Mouse (Mus musculus) common myeloid progenitor, adult 5-6 weeks (primary cell): ENCODE data around the gene Tyk2. TPM values are rescaled to one million over a fixed set of nuclear protein-coding genes. Genes with fewer than 3 reads are reported as not detected.

ENCODE experiments used
- ATAC-seq: replicated peaks from 2 replicates; pipeline ENCODE4 v1.8.0; 2016; ENCODE audit warnings: low read depth, mild to moderate bottlenecking, moderate TSS enrichment, inconsistent platforms; ENCODE audit not compliant: poor library complexity, severe bottlenecking
- total RNA-seq: library from RNA; stranded (forward); fragments of 200-1000, 187-1606 nt; gene quantifications from 2 replicates; pipeline ENCODE4 v1.2.3, GENCODE M21; 2017

The Tyk2 gene
- total RNA-seq, 1 experiment from 2014 or later: 13.8 TPM

DNA sequence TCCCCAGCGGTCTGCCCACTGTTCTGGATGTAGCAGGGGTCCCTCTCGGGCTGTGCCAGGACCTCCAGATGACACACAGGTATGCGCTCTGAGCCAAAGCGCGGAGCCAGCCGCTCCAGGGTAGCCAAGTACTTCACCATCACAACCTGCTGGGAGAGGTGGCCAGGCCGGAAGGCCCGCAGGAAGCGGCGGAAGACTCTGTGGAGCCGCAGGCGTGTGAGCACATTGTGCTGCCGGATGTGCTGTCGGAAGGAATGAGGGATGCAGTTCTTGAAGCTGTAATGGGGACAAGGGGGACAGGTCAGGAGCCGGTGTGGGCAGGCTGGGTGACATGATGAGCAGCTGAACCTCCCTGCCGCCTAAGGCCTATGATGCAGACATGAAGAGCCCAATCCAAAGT is 9.6 kb downstream of the Tyk2 start:
- no peak for ATAC-seq

DNA sequence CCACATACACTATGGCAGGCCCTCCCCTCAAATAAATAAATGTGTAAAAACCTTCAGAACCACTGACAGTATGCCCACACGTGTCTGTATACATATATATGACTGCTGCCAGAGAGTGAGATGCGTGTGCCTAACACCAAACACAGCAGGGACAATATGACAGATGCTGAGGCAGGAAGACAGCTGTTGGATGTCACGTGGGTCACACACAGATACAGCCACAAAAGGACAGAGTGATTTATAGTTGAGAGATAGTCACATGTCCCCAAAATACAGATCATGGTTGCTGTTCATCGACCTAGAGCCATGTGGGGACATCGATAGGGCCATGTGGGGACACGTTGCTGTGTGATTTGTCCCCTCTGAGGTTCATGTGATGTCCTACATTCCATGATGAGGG is 14.0 kb downstream of the Tyk2 start:
- no peak for ATAC-seq

DNA sequence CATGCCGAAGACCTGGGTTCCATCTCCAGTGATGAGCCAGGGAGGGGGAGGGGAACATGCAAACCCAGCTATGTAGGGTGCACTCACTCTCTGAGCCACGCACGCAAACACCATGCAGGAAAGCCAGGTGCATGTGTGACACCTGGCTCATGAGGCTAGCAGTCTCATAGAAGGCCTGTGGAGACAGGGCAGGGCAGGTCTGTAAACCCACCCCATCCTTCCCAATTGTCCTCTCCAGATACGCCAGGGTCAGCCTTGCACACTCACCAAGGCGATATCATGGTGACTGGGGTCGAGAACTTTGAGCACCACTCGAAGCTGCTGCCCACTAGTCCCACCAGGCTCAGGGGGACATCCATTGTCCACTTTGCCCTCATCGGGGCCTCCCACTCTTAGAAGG is 15.9 kb downstream of the Tyk2 start:
- ATAC-seq: no peak

DNA sequence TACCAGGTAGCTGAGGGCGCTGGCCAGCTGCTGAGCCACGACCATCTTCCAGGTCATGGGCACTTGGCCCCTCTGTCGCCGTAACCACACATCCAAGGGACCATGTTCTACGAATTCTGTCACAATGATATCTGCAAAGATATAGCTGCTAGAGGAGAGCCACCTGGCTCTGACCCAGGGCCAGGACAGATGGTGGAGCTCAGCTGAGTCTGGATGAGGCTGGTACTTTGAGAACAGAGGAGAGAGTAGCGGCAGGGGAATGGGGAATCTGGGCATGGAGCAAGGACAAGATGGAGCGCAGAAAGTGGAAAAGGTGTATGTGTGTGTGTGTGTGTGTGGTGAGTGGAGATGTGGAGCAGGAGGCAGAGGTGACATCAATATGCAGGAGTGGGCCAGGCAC is 16.9 kb downstream of the Tyk2 start:
- no peak for ATAC-seq

DNA sequence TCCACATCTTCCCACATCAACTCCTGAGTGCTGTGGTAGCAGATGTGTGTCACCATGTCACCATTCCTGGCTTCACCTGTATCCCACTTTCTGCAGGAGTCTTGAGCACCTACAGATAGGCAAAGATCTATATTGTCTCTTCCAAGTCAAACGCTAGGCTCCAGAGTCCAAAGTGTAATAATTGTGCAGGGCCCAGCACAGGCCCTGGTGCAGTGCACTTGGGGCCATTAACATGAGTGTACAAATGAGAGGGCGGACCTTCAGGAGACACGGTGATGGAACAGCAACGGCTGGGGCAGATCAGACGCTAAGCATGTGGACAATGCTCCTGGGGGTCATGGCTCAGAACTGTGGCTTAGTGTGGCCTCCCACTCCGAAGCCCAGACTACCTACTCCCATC is 17.3 kb downstream of the Tyk2 start:
- ATAC-seq: no peak

DNA sequence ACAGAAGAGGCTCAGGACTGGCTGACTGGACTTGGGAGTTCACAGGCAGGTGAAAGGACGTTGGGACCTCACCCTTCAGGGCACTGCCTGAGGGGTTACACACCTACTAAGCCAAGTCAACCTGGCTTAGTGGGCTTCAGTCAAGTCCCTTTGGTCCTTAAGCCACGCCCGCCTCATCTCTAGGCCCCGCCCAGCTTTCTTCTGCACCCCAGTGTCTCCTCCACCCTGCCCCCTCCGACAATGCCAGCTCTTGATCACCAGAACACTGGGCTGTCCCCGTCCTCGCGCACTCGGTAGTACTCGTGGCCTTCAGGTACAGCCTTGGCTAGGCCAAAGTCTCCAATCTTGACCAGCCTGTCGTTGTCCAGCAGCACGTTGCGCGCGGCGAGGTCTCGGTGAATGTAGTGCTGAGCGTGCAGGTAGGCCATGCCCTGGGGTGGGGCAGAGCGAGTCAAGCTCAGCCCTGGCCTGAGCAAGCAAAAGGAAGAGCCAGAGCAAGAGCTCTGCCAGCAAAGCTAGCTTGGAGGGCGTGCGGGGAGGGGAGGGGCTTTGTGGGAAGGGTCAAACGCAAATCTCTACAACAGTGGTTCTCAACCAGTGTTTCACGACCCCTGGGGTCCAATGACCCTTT is 23.3 kb downstream of the Tyk2 start:
- no peak for ATAC-seq

DNA sequence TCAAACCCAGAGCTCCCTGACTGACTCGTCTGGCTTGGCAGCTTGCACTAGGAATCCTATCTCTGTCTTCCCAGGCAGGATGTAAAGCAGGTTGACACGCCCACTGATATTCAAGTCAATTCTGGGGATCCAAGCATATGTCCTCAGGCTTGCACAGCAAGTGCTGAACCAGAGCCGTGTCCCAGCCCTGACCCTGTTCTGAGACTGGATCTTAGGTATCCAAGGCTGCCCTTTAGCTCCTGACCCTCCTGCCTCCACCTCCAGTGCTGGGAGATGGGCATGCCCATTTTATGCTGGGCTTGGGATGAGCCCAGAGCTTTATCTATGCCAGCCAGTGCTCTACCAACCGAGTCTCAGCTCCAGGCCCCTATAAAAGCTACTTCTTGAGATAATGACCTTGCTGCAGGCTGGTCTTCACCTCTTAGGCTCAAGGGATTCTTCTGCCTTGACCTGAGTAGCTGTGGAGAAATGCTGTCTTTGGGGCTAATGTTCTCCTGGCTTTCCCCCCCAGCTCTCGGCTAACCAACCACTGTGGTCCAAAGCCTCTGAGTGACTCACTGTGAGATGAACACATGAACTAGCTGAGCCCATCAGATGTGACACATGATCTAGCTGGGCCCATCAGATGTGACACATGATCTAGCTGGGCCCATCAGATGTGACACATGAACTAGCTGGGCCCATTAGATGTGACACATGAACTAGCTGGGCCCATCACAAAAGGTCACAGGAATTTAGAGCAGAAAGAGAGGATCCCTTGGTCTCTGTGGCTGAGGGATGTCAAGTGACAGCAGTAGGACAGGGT is 25.1 kb downstream of the Tyk2 start:
- no peak for ATAC-seq

DNA sequence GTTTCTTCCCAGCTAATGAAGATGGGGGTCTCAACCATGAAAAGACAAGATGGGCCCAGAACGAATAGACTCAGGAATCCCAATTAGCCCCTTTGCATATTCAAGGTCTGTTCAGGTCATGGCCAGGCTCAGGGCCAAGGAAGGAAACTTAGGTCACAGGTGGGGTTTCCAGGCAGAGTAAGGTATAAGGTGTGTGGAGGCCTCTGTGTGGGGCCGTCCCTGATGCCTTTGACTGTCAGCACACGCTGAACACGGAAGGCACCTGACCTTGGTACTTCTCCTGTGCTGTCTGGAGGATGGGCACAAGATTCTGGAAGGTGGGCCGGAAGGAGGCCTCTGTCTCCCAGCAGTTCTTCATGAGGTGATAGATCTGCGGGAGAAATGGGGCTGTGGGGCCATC is 26.2 kb downstream of the Tyk2 start:
- no peak for ATAC-seq

DNA sequence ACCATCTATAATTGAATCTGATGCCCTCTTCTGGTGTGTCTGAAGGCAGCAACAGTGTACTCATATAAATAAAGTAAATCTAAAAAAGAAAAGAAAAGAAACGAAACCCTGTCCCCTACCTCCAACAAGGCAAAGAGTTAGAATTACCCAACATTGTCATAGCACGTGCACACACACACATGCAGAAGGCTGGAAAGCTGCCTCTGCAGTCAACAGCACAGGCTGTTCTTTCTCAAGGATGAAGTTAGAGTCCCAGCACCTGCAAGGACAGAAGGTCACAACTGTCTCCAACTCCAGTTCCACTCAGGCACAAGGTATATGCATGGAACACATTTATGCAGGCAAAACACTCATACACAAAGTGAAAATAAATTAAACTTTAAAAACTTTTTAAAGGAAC is 29.0 kb downstream of the Tyk2 start:
- no peak for ATAC-seq

DNA sequence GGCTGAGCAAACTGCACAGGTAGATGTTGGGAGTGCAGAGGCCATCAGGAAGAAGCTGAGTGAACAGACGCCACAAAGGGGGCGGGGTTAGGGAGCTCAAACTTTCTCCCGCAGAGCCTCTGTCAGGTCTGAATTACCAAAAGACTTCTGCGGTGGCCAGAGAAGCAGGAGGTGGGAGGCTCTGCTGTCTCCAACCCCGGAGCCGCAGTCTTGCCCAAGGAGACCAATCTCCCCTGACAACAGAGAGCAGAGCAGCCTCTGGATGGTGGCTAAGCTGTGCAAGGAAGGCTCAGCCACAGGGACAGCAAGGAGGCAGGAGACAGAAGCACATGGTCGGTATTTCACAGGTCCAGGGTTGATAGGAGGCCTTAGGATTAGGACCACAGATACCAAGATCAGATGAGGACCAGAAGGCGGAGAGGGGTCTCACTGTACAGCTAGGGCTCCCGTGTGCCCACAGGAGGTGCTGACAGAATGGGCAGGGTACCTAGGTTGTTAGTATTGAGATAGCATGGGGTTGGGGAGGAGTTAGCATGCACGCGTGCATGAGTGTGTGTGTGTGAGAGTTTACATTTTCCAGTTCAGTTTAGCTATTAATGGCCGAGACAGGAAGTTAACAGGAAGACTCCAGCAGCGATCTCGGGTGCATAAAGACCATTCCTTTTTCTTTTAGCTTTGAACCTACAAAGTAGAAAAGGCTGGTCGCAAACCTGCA is 30.4 kb downstream of the Tyk2 start:
- peak; percentile 79 for ATAC-seq

DNA sequence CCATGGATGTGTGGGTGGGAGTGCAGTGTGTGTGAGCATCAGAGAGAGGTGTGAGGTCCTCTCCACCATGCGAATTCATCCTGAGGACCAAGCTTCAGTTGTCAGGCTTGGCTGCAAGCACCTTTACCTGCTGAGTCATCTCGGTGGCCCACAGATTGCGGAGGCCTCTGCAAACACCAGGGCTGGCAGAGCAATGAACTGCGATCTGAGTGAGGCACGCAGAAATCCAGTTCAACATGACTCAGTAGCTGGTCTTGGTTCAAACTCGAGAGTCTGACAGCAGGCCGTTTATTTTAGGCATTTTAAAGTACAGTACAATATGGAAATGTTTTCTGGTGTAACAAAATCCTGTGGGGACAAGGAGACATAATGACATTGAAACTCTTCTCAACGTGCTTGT is 33.2 kb downstream of the Tyk2 start:
- ATAC-seq: no peak

DNA sequence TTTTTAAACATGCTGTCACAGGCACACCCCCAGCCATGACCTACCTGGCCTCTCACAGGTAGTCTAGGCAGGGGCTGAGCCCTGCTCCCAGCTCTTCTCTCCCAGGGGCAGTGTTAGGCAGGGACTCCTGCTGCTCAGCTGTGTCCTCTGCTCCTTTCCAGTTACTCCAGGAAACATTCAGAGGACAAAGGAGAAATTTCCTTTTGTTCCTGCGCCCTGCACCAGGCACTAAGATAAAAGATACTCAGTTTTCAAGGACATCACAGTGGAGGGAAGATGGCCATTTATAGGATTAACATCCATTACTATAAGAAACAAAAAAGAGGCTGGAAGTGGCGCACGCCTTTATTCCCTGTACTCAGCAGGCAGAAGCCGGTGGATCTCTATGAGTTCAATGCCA is 35.1 kb downstream of the Tyk2 start:
- ATAC-seq: no peak

DNA sequence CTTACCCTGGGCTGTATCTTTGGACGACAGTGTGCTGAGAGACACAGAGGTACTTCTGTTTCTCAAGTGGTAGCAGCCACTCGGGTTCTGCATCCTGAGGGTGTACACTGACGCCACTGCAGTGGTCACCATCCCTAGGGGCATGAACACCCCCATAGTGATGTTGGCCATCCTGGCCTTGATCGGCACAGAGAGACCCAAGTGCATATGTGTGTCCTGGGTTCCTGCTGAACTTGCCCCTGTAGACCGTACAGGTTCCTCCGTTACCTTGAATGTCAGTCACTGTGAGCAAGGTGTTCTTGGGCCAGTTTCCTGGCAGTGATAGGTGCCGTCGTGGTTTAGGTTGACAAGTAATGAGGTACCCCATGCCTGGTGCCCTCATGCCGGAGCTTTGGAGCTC is 37.6 kb downstream of the Tyk2 start:
- ATAC-seq: no peak

DNA sequence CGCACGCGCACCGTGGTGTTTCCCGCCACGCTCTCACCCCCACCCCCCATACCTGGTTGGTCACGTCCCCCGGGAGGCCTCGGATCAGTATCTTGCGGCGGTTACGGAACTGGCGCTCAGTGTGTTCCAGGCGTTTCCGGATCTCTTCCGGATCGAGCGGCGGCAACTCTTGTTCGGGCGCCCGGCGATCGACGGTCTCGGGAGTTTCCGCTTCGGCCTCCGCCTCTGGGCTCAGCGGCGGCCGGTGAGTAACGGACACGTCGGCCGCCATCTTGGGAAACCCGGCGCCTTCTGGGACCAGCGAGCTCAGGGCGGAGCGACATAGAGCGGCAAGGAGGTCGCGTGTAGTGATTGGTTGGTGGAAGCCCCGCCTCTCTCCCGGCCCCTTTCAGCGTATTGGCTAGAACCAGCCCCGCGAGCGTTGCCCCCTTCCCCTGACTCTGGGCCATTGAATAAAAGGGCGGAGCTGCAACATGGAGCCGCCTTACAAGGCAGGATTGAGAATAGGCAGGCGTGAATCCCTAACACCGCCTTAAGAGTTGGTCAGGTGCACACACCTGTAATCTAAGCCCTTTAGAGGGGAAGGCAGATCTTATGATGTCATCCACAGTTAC is 39.2 kb downstream of the Tyk2 start, which contains the start of the genes Gm38431 and Raver1:
TSS of gene Gm38431 (minus strand) at position 291 of the 614 bp plus-strand sequence.
TSS of gene Raver1 (minus strand) at position 302 of the 614 bp plus-strand sequence.
- ATAC-seq: peak; percentile 97

DNA sequence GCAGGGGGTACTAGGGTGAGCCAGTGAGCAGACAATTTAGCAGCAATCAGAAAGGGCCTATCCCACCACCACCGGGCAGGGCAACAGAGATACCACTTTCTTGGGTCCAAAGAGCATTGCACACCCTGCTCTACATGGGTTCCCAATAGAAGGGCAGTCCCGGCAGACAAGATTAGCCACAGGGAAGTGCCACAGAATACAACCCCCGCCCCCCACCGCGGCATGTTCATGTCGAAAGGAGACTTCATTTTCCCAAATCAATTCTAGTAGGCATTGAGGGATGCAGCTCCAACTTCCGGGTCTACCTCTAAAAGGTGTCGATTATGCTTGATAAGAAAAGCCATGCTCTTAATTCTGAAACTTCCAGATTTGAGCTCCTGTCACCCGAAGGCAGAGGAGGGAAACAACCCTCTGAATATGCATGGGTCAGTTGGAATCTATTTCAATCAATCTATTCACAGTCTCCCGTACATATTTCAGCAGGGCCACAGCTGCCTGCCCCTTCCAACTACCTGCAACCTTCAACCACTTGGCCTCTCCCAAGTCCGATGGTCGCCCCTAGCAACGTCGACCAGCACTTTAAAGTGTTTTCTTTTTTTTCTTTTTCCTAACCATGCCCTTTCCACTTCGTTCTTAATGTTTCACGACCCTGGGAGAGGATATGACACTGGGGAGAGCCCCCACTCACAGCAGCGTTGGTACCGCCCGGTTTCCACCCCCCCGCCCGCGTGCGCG is 39.9 kb downstream of the Tyk2 start:
- ATAC-seq: no peak; the same call in 1 of the 2 replicates

DNA sequence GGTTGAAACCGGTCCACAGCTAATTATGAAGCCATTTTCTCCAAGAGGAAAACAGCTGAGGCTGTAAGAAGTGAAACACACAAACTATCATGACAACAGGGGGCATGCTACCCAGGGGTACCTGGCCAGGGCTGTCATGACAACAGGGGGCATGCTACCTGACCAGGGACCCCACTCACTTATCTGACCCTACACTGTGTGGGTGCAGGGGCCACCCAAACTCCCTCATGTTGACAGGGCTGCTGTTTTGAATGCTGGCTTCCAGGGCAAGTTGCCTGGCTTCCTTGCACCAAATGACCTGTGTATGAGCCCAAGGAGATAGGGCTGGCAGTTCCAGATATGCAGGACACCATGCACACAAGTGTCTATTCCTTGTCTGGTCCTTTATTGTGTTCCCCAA is 40.5 kb downstream of the Tyk2 start:
- ATAC-seq: no peak

DNA sequence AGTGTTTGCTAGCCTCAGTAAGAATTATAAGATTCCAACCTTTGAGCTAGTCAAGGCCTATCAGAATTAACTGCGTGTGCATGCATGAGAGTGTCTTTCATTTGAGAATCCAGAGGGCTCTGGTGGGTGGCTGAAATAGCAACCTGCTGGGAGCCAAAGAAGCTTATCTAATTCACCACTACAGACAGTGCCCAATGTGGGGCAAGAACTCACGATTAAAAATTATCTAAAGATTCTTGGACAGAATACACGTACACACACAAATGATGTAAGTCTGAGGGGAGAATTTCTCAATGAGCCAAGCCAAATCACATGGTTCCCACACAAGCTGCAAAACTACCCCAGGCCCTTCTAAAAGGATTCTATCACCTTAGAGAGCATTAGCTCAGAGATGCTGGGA is 47.7 kb downstream of the Tyk2 start:
- ATAC-seq: no peak

DNA sequence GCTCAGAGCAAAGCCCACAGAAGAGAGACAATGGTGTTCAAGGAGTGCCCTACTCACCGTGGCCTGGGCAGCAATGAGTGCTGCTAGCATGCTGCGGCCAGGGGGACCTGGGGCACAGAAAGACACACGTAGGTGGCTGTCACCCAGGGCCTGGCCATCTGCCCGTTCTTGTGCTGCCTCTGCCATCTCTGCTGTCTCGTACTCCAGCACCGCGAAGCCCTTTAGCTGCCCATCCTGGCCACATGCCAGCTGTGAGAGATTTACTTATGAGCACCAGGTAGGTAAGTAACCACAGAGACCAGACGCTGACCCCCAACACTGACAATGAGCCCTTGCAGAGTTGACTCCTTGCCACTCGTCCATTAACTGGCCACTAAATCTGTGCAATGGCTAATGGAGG is 49.9 kb downstream of the Tyk2 start:
- ATAC-seq: no peak

DNA sequence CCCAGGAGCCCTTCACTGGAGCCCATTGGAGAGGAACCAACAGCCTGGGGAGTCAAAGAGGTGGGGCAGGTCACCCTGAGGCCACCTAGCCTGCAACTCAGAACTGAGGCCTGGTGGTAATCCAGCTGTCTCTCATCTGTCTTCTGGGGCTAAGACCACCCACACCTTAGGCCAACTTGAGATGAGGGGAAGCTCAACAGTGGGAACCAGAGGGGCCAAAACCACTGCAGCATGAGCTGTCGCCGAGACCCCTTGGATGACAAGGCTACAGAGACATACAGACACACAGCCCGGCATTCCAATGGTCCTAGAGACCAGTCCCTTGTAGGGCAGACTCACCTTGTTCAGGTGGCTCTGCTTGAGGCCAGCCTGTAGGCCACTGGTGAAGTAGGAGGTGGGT is 55.4 kb downstream of the Tyk2 start:
- ATAC-seq: no peak

DNA sequence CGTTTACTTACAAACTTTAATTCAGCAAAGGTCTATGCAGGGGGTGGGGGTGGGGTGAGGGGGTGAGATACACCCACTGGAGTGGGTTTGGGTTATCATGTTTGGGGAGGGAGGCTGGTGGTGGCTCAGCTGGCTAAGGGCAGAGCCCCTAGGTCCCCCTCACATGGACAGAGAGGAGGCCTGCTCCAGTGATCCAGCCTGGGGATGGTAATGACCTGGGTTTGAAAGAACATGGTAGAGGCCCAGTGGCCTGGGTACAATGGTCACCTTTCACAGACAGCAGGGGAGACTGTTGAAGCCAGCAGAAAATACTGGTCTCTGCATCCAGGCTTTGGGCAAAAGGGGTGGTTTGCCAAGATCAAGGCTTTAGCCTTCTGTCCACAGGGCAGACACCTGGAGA is 56.9 kb downstream of the Tyk2 start:
- no peak for ATAC-seq
